Mouse (Mus musculus): ENCODE data around the gene Pard6a. TPM values are rescaled to one million over a fixed set of nuclear protein-coding genes. Genes with fewer than 3 reads are reported as not detected.
A peak's percentile ranks its signal among the peaks of the same experiment; 100 is the strongest.

Gene Pard6a
- polyA plus RNA-seq, 2 experiments: 17.9 to 18.4 TPM

DNA sequence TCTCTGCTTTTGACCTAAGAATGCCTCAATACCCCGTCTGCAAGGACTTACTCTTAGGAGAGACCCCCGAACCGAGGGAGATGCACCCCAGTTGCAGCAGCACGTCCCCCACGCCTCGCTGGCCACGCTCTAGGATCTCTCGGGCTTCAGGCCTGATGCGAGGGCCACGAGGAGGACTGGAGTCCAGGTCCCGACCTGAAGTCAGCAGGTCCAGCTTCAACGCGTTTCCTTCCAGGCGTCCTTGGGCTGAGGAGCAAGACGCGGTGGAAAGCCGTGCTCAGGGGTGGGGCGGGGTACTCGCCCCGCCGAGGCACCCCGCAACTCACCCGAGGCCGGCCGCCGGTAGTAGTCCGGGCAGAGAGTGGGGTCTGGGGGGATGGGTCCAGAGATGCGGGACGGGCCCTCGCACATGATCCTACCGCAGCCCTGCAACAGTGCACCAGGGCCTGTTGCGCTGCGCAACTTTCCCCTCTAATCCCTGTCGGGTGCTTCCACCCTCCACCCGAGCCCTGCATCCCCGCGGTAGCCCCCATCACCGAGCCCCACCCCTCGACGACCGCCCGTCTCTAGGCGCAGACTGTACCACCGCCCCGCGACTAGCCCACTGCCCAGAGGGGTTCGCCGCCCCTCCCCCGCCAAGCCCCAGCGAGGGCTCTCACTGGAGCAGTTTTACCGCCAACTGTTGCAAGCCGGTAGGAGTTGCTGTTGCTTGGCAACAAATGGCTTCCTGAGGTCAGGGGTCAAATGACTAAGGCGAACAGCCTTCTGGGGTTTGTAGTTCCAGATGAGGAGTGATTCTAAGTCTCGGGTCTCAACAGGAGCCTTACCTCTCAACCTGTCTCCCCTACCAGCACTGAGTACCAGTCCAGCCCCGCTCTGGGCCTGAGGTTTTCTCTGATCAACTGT lies 6.8 kb downstream of the Pard6a start, which contains the start of the genes 4933405L10Rik and Enkd1:
TSS of gene 4933405L10Rik (plus strand) at position 158 of the 906 bp plus-strand sequence.
TSS of gene Enkd1 (minus strand) at position 713 of the 906 bp plus-strand sequence.
- no peaks in the 10 kb centered on the region for H3K9me3 ChIP-seq (ENCODE audit: control insufficient read depth, low read length)
- H3K4me1 ChIP-seq (ENCODE audit: control insufficient read depth, insufficient read depth, low read length): peaks cover 9% of the 10 kb centered on the region; the same call in 1 of the 2 replicates
- H3K27me3 ChIP-seq (ENCODE audit: control insufficient read depth, insufficient read depth, low read length): no peaks in the 10 kb centered on the region
- H3K27ac ChIP-seq (replicated peaks; ENCODE audit: low read depth, low read length): no peak within 1 kb of the TSS
- ATAC-seq (ENCODE audit: low FRiP score, low read depth): peak; percentile 92
- 0 out of 2 replicates have a peak, but pooled peaks have one; percentile 12 for TF ChIP-seq POLR2A (IDR thresholded peaks at IDR 0.05; ENCODE audit: borderline replicate concordance, extremely low read depth, insufficient read depth, insufficient read length)
- H3K4me2 ChIP-seq (replicated peaks; ENCODE audit: low read depth, low read length, severe bottlenecking): peak within 1 kb of the TSS; percentile 61
- H3K36me3 ChIP-seq (ENCODE audit: control insufficient read depth, insufficient read depth, low read length): peaks cover 16% of the 10 kb centered on the region
- H3K9ac ChIP-seq (ENCODE audit: low read depth, low read length, severe bottlenecking): peak within 1 kb of the TSS; percentile 69
- 1% methylated on average over 50 of the region's 55 CpGs for WGBS
- H3K4me3 ChIP-seq (replicated peaks; ENCODE audit: low read length): peak within 1 kb of the TSS; percentile 76
- peak; percentile 95 for DNase-seq (ENCODE audit: low spot score)

DNA sequence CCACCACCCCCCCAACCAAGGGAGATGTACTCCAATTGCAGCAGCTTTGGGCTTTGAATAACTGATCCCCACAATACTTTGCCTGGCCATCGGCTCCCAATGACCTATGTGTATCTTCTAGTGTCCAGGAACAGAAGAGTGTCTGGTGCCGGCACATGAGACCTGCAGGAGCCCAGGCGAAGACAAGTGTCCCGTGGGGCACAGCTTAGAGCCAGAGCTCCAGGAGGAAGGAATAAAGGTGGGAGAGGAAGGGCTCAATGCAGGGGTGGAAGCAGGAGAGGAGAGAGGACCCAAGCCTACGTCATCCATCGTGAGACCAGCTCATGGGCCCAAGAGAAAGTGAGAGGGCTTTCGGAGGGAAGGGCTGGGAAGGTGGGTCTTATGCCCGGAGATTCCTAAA lies 7.7 kb downstream of the Pard6a start:
- Histone ChIP-seq H3K4me2 (replicated peaks; ENCODE audit: low read depth, low read length, severe bottlenecking) (no peak overlapping the region), H3K36me3 (ENCODE audit: control insufficient read depth, insufficient read depth, low read length) (peaks cover 9% of the 10 kb centered on the region), H3K27ac (replicated peaks; ENCODE audit: low read depth, low read length) (no peak overlapping the region), H3K4me3 (replicated peaks; ENCODE audit: low read length) (no peak overlapping the region), H3K9me3 (ENCODE audit: control insufficient read depth, low read length) (no peaks in the 10 kb centered on the region), H3K27me3 (ENCODE audit: control insufficient read depth, insufficient read depth, low read length) (no peaks in the 10 kb centered on the region), H3K9ac (ENCODE audit: low read depth, low read length, severe bottlenecking) (no peak overlapping the region), H3K4me1 (ENCODE audit: control insufficient read depth, insufficient read depth, low read length) (peaks cover 9% of the 10 kb centered on the region; the same call in 1 of the 2 replicates)
- no peak for DNase-seq (ENCODE audit: low spot score)
- WGBS: 96% methylated on average over 8 of the region's 8 CpGs
- no peak for ATAC-seq (ENCODE audit: low FRiP score, low read depth)
- no peak for TF ChIP-seq POLR2A (IDR thresholded peaks at IDR 0.05; ENCODE audit: borderline replicate concordance, extremely low read depth, insufficient read depth, insufficient read length)

DNA sequence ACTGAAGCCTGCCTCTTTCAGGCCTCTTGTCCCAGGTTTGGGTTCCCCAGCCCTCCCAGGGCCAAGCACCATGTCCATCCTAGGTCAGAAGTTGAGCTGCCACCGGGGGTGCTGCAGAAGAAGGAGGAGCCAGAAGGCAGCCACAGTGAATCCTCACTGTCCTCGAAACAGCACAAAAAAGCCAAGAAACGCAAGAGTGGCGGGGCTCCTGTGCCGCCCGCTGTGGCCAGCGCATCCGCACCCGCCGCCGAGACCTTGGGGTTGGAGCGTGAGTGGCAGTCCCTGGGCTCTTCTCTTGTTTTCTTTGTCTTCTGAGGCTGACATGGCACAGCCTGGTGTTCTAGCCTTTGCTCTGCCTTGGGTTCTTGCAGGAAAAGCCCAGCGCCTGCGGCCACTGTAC lies 8.4 kb downstream of the Pard6a start:
- Histone ChIP-seq H3K27me3 (ENCODE audit: control insufficient read depth, insufficient read depth, low read length) (no peaks in the 10 kb centered on the region), H3K9ac (ENCODE audit: low read depth, low read length, severe bottlenecking) (no peak overlapping the region), H3K36me3 (ENCODE audit: control insufficient read depth, insufficient read depth, low read length) (0 out of 2 replicates have a peak, but pooled peaks cover 5% of the 10 kb centered on the region), H3K4me2 (replicated peaks; ENCODE audit: low read depth, low read length, severe bottlenecking) (no peak overlapping the region), H3K9me3 (ENCODE audit: control insufficient read depth, low read length) (no peaks in the 10 kb centered on the region), H3K4me1 (ENCODE audit: control insufficient read depth, insufficient read depth, low read length) (peaks cover 9% of the 10 kb centered on the region; the same call in 1 of the 2 replicates), H3K4me3 (replicated peaks; ENCODE audit: low read length) (no peak overlapping the region), H3K27ac (replicated peaks; ENCODE audit: low read depth, low read length) (no peak overlapping the region)
- TF ChIP-seq POLR2A (IDR thresholded peaks at IDR 0.05; ENCODE audit: borderline replicate concordance, extremely low read depth, insufficient read depth, insufficient read length): no peak
- ATAC-seq (ENCODE audit: low FRiP score, low read depth) (no peak), DNase-seq (ENCODE audit: low spot score) (no peak)
- 66% methylated on average over 5 of the region's 14 CpGs for WGBS

DNA sequence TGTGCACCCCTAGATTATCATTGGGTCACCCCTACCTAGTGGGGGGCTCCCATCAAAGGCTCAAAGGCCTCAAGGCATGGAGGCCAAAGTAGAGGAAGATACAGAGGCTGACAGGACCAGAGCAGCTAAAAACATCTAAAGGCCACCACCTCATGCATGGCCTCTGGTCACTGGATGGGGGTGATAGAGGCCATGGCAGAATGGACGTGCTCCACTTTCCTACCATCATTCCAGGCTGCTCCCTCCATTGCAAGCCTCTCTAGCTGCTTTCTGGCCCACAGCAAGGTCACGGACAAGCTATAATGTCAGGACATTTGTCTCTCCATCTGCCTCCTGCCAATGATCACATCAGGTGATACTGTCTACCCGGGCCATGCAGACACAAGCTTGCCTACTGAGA lies 11.3 kb downstream of the Pard6a start:
- H3K36me3 ChIP-seq (ENCODE audit: control insufficient read depth, insufficient read depth, low read length): peaks cover 12% of the 10 kb centered on the region
- no peak for TF ChIP-seq POLR2A (IDR thresholded peaks at IDR 0.05; ENCODE audit: borderline replicate concordance, extremely low read depth, insufficient read depth, insufficient read length)
- H3K9me3 ChIP-seq (ENCODE audit: control insufficient read depth, low read length): no peaks in the 10 kb centered on the region
- H3K27ac ChIP-seq (replicated peaks; ENCODE audit: low read depth, low read length): no peak overlapping the region
- ATAC-seq (ENCODE audit: low FRiP score, low read depth): no peak
- H3K27me3 ChIP-seq (ENCODE audit: control insufficient read depth, insufficient read depth, low read length): no peaks in the 10 kb centered on the region
- DNase-seq (ENCODE audit: low spot score): no peak
- no peak overlapping the region for H3K4me3 ChIP-seq (replicated peaks; ENCODE audit: low read length)
- 91% methylated on average over 3 of the region's 3 CpGs for WGBS
- H3K4me2 ChIP-seq (replicated peaks; ENCODE audit: low read depth, low read length, severe bottlenecking): no peak overlapping the region
- H3K4me1 ChIP-seq (ENCODE audit: control insufficient read depth, insufficient read depth, low read length): no peaks in the 10 kb centered on the region
- no peak overlapping the region for H3K9ac ChIP-seq (ENCODE audit: low read depth, low read length, severe bottlenecking)

DNA sequence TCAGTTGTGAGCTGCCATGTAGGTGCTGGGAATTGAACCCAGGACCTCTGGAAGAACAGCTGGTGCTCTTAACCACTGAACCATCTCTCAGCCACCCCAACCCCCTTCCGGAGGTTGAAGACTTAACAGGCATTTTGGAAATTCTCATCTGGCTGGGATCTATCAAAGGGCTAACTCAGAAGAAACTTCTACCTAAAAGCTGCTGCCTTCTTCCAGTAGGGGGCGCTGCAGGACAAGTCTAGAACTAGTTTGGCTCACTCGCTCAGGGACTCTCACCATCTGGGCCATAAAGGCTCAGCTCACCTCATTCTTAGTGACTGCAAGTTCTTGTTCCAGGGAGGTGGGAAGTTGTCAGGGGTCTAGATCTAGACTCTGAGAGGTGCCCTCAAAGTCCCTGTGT lies 13.2 kb downstream of the Pard6a start:
- H3K27ac ChIP-seq (replicated peaks; ENCODE audit: low read depth, low read length): peak overlapping the region; percentile 15; the same call in 1 of the 2 replicates
- 8% methylated on average over 3 of the region's 3 CpGs for WGBS
- no peaks in the 10 kb centered on the region for H3K9me3 ChIP-seq (ENCODE audit: control insufficient read depth, low read length)
- no peak overlapping the region for H3K4me2 ChIP-seq (replicated peaks; ENCODE audit: low read depth, low read length, severe bottlenecking)
- H3K36me3 ChIP-seq (ENCODE audit: control insufficient read depth, insufficient read depth, low read length): peaks cover 12% of the 10 kb centered on the region
- DNase-seq (ENCODE audit: low spot score): peak; percentile 94
- TF ChIP-seq POLR2A (IDR thresholded peaks at IDR 0.05; ENCODE audit: borderline replicate concordance, extremely low read depth, insufficient read depth, insufficient read length): no peak
- H3K9ac ChIP-seq (ENCODE audit: low read depth, low read length, severe bottlenecking): no peak overlapping the region
- no peaks in the 10 kb centered on the region for H3K4me1 ChIP-seq (ENCODE audit: control insufficient read depth, insufficient read depth, low read length)
- no peaks in the 10 kb centered on the region for H3K27me3 ChIP-seq (ENCODE audit: control insufficient read depth, insufficient read depth, low read length)
- ATAC-seq (ENCODE audit: low FRiP score, low read depth): peak; percentile 73
- H3K4me3 ChIP-seq (replicated peaks; ENCODE audit: low read length): no peak overlapping the region
